Comparison of ENCODE assay signal across 18 mouse cellular contexts in the genomic region with DNA sequence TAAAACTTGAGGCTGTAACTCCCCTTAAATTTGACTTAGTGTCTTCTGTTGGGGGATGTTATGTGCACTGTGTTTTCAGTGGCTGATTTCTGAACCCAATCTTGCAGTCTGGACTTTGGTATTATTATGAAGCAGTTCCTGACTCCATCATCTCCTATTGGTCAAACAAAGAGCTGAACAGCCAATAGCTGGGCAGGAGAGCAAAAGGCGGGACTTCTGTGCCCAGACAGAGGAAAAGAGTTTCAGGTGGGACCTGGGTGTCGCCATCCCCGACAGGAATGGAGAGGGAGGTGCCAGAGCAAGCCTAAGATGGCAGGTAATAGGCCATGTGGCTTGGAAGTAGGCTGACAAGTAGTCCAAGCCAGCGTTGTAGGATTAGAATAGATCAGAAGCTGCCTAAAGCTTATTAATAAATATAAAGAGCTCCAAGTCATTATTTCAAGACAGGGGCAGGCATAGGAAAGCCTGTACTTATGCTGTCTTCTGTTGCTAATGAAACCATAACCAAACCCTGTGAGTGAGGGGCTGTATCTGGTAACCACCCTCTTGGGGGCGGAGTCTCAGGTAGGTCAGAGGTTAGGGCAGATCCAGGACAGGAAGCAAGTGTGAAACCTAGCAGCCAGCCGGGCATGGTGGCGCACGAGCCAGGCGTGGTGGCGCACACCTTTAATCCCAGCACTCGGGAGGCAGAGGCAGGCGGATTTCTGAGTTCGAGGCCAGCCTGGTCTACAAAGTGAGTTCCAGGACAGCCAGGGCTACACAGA. TPM values are rescaled to one million over a fixed set of nuclear protein-coding genes. Genes with fewer than 3 reads are reported as not detected.
DNase-seq lines count a peak whose midpoint lies in the region; ATAC-seq and TF ChIP-seq lines count a peak whose summit lies in the region.
"Had no signal": no experiment of that assay in that cellular context is flagged by ENCODE, and none has a peak within 500 bp of the region (broad histone marks: within the 10 kb centered on the region; RNA-seq: fewer than 3 reads in every experiment).

No protein-coding gene starts in this region.

- no peak for DNase-seq in layer of hippocampus, adult 2 months (ENCODE audit: low spot score in 2 of 2)
- DNase-seq in layer of hippocampus, adult 8-10 months (ENCODE audit: low spot score in 2 of 2), result no peak
- DNase-seq in ES-CJ7 (ENCODE audit: low read depth, low spot score) (peak; percentile 48), R1 (ENCODE audit: low read depth, low spot score) (peak; percentile 66)
- no peak for DNase-seq in thymus, postnatal 14 days
- DNase-seq in kidney, adult 8-10 months, result no peak
- DNase-seq: adrenal gland, postnatal 14 days; cerebellum, adult 11-12 months; cerebellum, adult 9-10 months; cerebellum, postnatal 25 days; gastrocnemius, postnatal 14 days; heart, postnatal 36 days had no signal

- H3K36me3 ChIP-seq in intestine, postnatal 0 days (ENCODE audit: control insufficient read depth, insufficient read depth), result no peaks in the 10 kb centered on the region
- H3K36me3 ChIP-seq: embryonic facial prominence, embryonic 12.5 days; forebrain, embryonic 15.5 days; heart, embryonic 12.5 days; hindbrain, embryonic 15.5 days had no signal

- H3K27ac ChIP-seq in layer of hippocampus, adult 2 months, result peak overlapping the region; percentile 86
- H3K27ac ChIP-seq in intestine, postnatal 0 days (ENCODE audit: low read depth, low read length), result no peak overlapping the region
- H3K27ac ChIP-seq: embryonic facial prominence, embryonic 12.5 days; forebrain, embryonic 15.5 days; hindbrain, embryonic 15.5 days had no signal

- peak; percentile 82 for ATAC-seq in intestine, postnatal 0 days
- ATAC-seq: activated CD4-positive, CD25-positive, alpha-beta regulatory T cell, adult 4 months; forebrain, embryonic 15.5 days had no signal

- 77% methylated on average over 11 of the region's 13 CpGs for WGBS in intestine, postnatal 0 days

- no peak overlapping the region for H3K4me2 ChIP-seq in intestine, postnatal 0 days (replicated peaks; ENCODE audit: low read depth)
- H3K4me2 ChIP-seq: embryonic facial prominence, embryonic 12.5 days; forebrain, embryonic 15.5 days; heart, embryonic 12.5 days; hindbrain, embryonic 15.5 days had no signal

- no peaks in the 10 kb centered on the region for H3K4me1 ChIP-seq in intestine, postnatal 0 days (replicated peaks; ENCODE audit: control insufficient read depth, insufficient read depth, low read length)
- H3K4me1 ChIP-seq: embryonic facial prominence, embryonic 12.5 days; forebrain, embryonic 15.5 days; hindbrain, embryonic 15.5 days had no signal

- no peak overlapping the region for H3K9ac ChIP-seq in intestine, postnatal 0 days (ENCODE audit: low read depth, low read length)
- H3K9ac ChIP-seq: embryonic facial prominence, embryonic 12.5 days; forebrain, embryonic 15.5 days; heart, embryonic 12.5 days; hindbrain, embryonic 15.5 days had no signal

- TF ChIP-seq CTCF in layer of hippocampus, adult 2 months (conservative IDR thresholded peaks at IDR 0.05), result no peak
- no peak for TF ChIP-seq CTCF in intestine, postnatal 0 days (IDR thresholded peaks at IDR 0.05; ENCODE audit: low read depth)

- H3K27me3 ChIP-seq in intestine, postnatal 0 days (replicated peaks; ENCODE audit: control insufficient read depth, insufficient read depth, low read length), result no peaks in the 10 kb centered on the region
- H3K27me3 ChIP-seq: embryonic facial prominence, embryonic 12.5 days; forebrain, embryonic 15.5 days; heart, embryonic 12.5 days; hindbrain, embryonic 15.5 days had no signal

- H3K9me3 ChIP-seq in intestine, postnatal 0 days (ENCODE audit: control insufficient read depth), result no peaks in the 10 kb centered on the region
- H3K9me3 ChIP-seq: embryonic facial prominence, embryonic 12.5 days; forebrain, embryonic 15.5 days; heart, embryonic 12.5 days; hindbrain, embryonic 15.5 days had no signal

- no peak overlapping the region for H3K4me3 ChIP-seq in layer of hippocampus, adult 2 months
- no peak overlapping the region for H3K4me3 ChIP-seq in intestine, postnatal 0 days (ENCODE audit: low read depth, low read length)
- H3K4me3 ChIP-seq: embryonic facial prominence, embryonic 12.5 days; forebrain, embryonic 15.5 days; heart, embryonic 12.5 days; hindbrain, embryonic 15.5 days had no signal

RNA-seq across cellular contexts. Expression of a gene that starts 60.0 kb away (rescaled TPM):
- total RNA-seq in layer of hippocampus, adult 2 months (2021), result 100 to 1,000 TPM; 352 to 359 TPM
- 100 to 1,000 TPM; 326 to 354 (median 335) TPM for total RNA-seq in layer of hippocampus, adult 8-10 months (2022)
- polyA plus RNA-seq in intestine, postnatal 0 days (2015; fragmentation: Nextera tagmentation; extraction: Ambion mirVana), result 223 and 234 TPM in 2 replicates

Comparison
In these comparisons a context has a peak if more than half of its experiments do, and no peak if none do; other contexts are left out.
1. DNase-seq: peak in ES-CJ7 (single experiment) and R1 (single experiment); none in layer of hippocampus, adult 2 months (0 of 2), layer of hippocampus, adult 8-10 months (0 of 2), thymus, postnatal 14 days (single experiment) and kidney, adult 8-10 months (0 of 2).